Mouse (Mus musculus): ENCODE measurements at regions not wholly inside any gene's neighbourhood (a gene's known extent, or its start where the extent isn't known, plus 50 kb on each side); places are given as distances from the start of the nearest gene placed in this dataset.
"Not testable (repeated sequence)": the region's sequence is repeated elsewhere in the genome, so short reads cannot be mapped to it uniquely, and the experiment has no call there.

GRCm38 (mm10) chr3:121582711-121583110, 50.5 kb upstream of the Slc44a3 start:
- DNase-seq, result not testable (repeated sequence)
